Mouse (Mus musculus) urinary bladder, postnatal 36 days (tissue): ENCODE measurements around the gene Plscr5.
"Not testable (repeated sequence)": the region's sequence is repeated elsewhere in the genome, so short reads cannot be mapped to it uniquely, and the experiment has no call there.

Experiments used
- DNase-seq, 2 experiments: peaks; one replicate each; pipeline ENCODE4 v3.0.0; 2022; ENCODE audit warnings: low spot score in 2 of 2, mixed read lengths in 1 of 2

The Plscr5 gene

DNA sequence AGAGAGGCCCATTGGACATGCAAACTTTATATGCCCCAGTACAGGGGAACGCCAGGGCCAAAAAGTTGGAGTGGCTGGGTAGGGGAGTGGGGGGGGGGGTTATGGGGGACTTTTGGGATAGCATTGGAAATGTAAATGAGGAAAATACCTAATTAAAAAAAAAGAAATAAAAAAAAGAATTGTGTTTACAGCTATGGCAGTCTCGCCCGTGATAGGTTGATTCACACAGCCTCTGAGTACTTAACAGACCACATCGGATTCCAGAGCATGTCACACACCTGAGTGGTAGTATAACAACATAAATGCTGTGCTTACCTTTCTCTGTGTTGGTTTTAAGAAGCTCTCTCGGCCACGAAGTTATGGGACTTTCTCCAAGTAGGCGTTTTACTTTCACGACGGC is at the start of gene Plscr5:
Plscr5 (plus strand) TSS at position 301 of the 400 bp plus-strand sequence.
- not testable (repeated sequence) for DNase-seq

DNA sequence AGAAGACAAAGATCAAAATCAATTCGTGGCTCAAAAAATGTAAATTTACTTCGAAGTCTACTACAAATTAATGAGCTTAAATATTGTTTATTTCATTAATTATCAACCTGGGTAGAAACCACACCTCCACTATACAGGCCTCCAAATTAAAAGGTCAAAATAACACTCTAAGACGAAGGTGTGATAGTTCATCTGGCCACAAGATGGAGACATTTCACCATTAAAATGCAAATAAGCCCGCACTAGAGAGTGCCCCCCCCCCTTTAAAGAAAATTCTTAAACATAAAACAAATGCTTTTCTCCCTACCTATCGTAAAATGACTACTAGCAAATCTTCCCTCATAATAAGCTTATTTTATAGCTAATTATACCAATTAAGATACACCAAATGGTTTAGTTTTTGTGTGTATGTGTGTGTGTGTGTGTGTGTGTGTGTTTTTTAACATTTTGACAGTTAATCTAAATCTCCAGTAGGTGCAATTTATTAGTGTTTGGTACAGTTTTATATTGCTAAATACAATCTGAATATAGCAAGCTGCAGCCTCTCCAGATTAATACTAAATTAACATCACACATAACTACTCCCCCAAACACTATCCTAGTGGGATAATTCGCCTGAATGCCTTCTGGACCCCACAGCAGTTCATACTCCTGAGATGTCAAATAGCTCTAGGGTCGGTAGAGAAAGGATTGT is 45.0 kb upstream of the Plscr5 start:
- DNase-seq = no peak

DNA sequence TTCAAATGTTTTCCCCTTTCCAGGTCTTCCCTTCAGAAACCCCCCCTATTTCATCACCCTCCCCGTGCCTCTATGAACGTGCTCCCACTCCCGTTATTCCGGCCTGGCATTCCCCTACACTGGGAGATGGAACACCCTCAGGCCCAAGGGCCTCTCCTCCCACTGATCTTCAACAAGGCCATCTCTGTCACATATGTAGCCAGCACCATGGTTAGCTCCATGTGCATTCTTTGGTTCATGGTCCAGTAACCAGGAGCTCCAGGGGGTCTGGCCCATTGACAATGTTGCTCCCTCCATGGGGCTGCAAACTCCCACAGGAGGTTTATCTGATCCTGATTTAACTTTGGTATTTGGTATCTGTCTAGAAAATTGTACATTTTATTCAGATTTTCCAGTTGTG is 30.5 kb upstream of the Plscr5 start:
- DNase-seq = no peak

DNA sequence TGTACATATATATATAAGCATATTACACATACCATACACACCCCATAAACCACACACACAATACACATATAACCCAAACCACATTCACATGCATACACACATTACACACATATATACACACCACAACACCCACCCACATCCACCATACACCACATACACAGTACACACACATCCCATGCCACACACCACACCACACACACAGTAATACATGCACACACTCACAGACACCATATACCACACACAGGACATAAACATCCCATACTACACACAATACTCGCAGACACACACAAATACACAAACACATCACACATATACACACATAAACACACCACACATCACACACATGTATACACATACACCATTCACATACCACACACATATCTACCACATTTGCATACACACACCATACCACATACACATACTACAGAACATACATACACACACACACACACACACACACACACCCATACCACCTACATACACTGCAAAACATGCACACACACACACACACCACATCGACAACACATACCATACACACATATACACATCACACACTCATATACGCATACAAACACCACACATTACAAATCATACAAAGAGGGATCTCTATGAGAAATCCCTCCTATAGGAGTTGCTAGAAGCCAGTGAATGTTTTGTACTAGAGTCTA is 19.3 kb upstream of the Plscr5 start:
- DNase-seq = no peak

DNA sequence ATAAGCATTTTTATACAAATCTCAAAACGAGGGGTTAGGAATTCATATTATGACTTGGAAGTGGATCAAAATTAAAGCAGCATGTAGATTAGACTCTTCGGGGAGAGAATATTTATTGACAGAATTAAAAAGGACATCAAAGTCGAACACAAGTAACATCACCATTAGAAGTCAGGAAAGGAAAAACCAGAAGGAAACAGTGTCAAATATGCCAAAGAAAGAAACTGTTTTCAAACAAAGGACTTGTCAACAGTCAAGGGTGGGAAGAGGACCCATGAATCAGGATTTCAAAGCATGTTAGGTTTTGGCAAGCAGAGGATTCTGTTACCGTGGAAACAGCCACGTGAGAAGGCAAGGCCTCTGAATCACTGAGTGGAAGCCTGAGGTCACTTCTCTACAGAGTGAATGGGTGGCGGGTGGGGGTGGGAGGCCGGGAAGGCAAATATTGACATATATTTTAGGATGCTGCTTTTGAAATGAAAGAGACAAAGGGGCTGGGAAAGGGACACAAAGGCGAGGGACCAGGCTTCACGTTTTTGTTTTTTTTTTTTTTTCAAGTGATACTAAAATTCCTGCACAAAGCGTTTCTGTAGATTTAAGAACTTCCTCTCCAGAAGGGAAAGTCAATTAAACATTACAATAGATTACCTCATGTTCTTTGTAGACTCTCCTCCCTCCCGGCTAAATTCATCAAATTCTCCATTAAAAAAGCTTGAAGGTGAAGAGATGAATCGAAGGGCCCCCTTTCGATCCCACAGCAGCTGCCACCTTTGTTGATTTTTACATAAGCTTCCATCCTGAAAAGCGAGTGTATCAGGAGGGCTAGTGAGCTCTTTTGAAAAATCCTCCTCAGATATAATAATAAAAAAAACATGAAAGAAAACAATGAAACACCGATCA is 18.3 kb upstream of the Plscr5 start:
- DNase-seq = no peak

DNA sequence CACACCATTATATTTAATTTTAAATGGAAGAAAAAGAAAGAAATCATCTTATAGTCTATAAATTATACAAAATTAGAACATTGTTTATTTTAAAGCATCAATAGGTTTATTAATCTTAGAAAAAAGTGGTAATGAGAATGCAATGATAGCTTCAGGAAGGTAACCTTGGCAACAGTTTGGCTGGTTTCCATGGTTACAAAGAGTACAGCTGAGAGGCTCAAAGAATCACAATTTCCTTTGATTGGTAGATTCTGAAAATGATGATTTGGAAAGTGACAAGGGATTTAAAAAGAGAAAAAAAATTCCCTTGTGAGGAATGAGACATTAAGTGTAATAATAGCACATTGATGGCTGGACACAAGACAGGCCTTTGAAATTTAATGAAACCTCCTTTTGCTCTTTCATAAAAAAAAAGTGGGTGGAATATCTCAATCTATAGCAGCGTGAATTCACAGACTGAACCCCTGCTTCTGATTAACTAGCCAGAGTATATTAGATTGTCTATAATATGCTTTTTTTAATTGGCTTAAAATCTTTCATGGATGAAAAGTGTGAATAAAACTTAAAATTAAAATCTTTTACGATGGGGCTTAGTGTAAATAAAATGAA is 13.8 kb upstream of the Plscr5 start:
- DNase-seq = no peak

DNA sequence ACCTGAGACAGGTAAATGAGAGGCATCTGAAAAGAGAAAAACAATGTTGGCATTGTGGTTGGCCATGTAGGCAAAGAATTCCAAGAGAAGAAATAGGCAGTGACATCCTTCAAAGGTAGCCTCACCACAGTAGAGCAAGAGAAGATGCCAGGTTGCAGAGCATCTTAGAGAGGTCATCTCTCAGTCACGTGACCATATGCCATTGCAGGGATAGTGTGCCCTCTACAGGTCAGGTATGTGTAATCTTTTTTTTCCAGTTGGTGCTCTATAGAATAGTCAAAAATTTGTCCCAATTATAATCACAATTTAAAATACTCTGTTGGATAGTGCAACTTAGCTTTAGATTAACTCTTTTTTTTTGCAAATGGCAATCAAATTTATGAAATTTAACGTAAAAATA is 1.4 kb upstream of the Plscr5 start:
- DNase-seq = no peak

DNA sequence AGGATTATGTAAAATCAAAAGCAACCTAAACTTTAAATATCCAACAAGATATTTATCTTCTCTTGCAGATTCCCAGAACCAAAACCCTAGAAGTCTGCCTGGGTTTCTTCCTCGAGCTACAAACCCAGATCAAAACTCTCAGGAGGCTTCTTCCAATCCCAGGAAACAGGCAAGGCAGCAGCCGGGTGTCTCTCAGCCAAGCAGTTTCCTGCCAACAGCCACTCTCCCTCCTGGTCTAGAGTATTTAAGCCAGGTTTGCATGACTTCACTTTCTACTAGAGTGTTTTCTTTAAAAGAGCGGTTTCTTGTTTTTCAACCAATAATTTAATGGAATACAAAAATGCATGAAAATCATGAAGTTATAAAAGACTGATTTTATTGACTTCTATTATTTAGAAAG is 5.7 kb downstream of the Plscr5 start:
- no peak for DNase-seq

DNA sequence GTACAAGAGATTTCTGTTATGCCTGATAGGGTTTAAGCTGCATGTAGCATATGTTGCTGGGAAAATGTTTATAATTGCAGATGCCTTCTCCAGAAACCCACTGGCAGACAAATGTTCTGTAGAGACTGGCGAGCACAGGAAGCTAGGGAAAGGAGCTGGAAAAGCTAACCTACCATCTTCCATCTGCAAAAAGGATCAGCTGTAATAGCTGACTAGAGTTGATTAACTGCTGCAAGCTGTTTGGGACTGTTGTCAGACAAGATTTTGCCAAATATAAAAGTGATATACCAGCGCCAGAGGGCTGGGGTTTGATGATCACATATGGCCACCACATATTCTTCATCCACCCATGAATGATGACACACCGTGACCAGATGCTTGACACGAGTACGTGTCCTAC is 6.8 kb downstream of the Plscr5 start:
- DNase-seq = no peak

DNA sequence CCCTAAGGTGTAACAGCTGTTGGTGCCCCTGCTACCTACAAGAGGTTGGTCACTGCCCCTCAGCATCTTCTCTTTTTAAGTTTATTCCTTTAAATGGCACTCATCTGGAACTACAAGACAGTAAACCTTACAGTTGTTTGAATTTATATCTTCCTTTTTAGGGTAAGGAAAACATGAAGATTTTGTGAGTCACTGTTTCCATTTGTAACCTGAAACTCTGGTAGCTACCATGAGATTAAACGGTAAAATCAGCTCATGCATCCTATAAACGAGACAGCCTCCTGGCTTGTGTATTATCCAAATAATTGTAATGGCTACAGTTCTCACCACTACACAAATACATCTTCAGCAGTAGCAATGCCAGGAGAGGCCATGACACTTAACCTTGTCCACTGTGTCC is 11.7 kb downstream of the Plscr5 start:
- DNase-seq = no peak

DNA sequence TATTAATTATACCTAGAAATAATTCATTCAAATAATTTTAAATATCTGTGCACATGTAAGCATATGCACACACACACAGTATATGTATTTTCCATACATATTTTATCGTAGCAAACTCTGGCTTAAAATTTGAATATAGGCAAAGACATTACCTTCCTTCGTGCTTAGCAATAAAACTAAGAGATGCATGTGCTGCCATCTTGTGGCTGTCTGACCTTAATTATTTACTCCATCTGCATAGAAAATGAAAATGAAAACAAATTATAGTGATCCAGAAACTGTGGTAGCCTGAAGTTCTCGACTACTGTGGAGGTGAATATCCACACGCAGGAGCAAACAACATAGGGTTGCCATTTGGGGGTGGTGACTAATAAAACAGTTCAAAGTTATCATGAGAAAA is 14.6 kb downstream of the Plscr5 start:
- DNase-seq = peak; percentile 6 to 13

DNA sequence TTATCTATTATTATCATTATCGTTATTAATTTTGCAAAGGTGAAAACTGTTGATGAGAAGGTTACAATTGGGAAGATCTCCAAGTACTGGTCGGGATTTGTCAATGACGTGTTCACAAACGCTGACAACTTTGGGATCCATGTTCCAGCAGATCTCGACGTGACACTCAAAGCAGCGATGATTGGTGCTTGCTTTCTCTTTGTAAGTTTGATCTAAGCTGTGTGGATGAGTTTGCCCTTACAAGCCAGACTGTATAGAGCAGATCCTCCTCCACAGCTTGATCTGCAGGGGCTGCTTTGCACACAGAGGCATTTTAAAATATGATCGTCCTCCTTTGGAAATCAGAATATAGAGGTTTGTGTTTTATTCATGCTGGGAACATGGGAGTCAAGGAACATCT is 15.0 kb downstream of the Plscr5 start:
- no peak for DNase-seq

DNA sequence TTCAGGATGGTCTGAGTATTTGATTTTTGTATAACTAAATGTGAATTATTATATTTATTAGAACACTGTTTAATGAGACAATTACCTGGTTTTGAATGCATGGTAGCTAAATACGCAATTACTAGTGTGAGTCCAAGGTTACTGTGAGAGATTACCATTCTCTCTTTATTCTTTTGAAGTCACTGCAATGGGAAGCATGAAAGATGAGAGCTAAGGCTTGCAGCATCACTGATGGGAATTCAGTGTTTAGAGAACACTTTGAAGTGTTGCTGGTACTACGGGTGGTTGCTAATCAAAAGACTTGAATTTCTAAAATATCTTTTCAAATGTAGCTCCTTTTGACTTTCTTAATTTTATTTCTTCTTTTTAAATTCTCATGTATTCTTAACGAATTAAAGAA is 17.1 kb downstream of the Plscr5 start:
- no peak for DNase-seq

DNA sequence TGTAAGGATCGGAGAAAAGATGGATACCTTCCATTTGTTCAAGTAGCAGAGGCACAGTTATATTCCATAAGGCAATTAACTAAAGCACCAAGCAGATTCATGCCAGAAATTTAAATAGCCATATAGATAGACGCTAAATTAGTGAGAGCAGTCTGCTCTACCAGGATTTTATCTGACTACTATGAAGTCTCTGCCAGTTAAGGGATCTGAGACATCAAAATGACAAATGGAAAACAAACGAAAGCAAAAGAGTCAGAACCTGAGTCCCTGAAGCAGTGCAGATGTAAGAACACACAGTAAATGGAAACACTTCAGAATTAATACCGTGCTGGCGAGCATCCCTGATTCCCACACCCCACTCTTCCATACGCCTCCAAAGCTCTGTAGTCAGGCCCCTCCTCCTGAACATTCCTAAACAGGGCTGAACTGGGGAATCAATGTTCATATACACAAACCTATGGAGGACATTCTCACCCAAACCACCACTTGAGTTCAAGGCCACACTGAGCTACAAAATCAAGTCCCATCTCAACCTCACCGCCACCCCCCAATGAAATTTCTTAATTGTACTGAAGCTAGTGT is 17.7 kb downstream of the Plscr5 start:
- no peak for DNase-seq

DNA sequence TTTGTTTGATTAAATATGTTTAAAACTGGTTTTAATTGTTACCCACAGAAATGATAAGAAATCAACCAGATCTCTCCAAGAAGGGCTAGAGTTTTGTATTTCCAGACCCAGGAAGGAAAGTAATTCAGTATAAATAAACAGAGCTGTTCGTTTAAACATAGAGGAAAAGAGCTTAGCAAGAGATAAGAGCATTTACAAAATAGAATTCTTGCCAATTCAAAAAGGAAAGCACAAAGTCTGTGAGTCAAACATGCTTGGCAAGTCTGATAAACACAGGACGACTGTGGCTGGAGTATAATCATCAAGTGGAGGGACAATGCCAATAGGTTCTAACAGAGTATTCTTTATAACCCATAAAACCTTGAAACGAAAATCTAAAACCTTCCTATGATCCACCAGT is 18.3 kb downstream of the Plscr5 start:
- no peak for DNase-seq

DNA sequence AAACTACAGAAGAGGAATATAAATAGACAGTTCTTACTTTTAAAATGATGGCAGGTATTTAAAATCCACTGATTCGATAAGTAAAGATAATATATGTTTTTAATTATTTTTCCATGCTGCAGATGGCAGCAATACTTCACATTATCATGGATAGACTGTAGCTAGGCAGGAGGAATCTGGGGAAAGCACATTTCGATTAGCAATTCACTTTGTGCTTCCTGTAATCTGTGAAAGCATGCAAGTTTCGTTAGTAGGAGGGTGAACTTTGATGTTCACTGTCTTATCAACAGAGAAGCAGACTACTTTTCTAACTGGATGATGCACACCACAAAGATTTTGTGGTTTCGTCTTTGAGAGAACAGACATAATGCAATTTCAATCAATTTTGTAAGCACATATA is 24.7 kb downstream of the Plscr5 start:
- DNase-seq = no peak

DNA sequence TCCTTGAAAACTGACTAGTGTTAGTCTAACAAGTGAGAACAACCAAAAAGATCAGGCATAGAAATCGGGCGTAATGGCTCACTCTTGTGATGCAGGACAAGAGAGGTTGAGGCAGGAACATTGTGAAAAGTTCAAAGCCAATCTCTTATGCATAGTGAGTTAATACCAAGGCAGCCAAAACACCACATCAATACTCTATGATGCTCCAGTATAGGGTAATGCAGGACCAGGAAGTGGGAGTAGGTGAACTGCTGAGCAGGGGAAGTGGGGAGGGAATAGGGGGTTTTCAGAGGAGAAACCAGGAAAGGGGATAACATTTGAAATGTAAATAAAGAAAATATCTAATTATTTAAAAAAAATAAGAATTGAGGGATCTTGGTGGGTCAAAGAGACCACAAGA is 25.2 kb downstream of the Plscr5 start:
- DNase-seq = no peak

DNA sequence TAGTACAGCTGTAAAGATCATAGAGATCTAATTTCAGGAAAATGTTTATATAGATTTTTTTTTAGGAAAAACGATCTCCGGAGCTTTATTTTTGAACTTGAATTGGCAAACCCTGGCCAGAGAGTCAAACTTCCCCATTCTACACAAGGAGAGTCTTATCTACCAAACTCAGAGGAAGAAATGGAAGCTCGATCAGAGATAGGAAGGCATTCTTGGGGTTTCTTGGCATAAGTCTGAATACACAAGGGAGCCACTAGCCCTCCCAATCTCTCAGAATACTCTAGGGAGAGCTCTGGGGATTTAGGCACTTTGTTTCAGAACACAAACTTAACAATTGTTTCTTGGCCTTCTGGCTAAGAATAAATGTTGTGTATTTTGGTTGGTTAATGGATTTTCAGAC is 27.4 kb downstream of the Plscr5 start:
- DNase-seq = no peak

DNA sequence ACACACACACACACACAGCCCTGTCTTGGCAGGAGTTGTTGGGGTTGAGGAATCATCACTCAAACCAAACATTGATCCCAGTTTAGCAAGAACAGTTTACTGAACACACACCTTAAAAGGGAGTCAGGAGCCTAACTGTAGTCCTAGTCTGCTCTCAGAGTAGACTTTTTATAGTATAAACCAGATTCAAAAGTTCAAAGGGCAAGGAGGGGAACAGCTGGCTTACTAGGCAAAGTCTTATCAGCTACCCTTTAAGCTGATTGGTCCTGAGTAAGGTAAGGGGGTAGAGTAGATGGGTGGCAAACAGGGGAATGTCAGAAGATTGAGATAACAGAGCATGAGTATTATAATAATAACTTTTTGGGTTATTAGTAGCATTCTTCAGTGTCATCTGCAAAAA is 28.7 kb downstream of the Plscr5 start:
- no peak for DNase-seq

DNA sequence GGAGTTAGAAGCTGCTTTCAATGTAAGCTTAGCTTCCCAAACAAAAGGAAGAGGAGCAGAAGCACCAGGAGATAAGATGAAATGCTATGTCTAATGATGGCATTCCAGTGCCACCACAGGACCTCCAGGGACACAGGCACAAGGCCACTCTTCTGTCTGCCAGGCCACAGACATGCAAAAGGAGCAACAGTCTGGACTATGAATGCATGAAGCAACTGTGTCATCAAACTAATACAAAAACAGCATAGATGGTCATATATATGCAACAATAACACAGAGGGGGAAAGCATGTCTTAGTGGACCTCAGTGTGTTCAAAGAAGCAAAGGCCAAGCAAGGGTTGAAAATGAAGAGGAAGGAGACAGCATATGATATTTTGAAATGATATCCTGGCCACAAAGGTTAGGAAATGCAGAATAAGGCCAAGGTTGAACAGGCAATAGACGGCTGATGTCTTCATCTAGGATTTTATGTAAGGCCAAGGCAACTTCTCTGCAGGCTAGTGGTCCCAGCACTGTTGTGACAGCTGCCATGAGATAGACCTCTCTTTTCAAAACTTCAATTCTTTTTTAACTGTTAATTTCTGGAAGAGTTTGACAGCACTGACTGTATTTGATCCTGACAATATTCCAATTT is 32.0 kb downstream of the Plscr5 start:
- DNase-seq = no peak

DNA sequence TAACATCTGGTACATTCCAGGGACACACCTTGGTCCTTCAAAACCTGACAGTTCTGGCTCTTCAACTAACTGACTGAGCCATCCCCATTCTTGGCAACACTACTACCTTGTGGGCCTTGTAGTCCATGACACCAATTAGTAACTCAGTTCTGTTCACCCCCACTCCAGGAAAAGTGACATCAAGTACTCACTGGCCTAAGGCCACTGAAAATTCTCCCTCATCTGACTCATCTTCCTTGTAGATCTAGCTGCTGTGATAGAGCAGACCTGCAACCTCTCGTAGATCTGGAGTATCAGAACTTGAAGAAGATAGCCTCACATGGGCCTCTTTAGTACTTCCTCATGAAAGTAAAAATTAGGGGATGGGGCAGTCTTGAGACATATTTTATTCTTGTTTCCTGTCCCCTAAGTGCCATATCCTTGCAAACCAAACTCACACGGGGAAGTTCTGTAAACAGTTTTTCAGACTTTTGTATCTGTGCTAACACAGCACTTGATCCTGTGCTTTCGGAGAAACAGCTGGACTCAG is 33.5 kb downstream of the Plscr5 start:
- no peak for DNase-seq
